ENCODE assay signal across 14 mouse cellular contexts in genomic region chr1:62830418-62830769, GRCm38 (mm10).
"Had no signal": no experiment of that assay in that cellular context is flagged by ENCODE, and none has a peak within 500 bp of the region (broad histone marks: within the 10 kb centered on the region; RNA-seq: fewer than 3 reads in every experiment).

No protein-coding gene starts in this region.

- H3K36me3 ChIP-seq: kidney, embryonic 15.5 days; limb, embryonic 12.5 days; liver, embryonic 13.5 days; midbrain, embryonic 10.5 days; neural tube, embryonic 15.5 days had no signal

- ATAC-seq: liver, postnatal 0 days had no signal

- H3K27me3 ChIP-seq: kidney, embryonic 15.5 days; limb, embryonic 12.5 days; liver, embryonic 13.5 days; neural tube, embryonic 15.5 days had no signal

- H3K9me3 ChIP-seq: kidney, embryonic 15.5 days; limb, embryonic 12.5 days; liver, embryonic 13.5 days; midbrain, embryonic 10.5 days; neural tube, embryonic 15.5 days had no signal

- DNase-seq: kidney, postnatal 14 days; layer of hippocampus, postnatal 36 days; liver; liver, embryonic 13.5 days; liver, postnatal 0 days; midbrain, embryonic 14.5 days; right cerebral cortex, postnatal 4 days; spleen, adult 18-20 months; thymus, adult 18-20 months had no signal

- H3K27ac ChIP-seq: kidney, embryonic 15.5 days; limb, embryonic 12.5 days; liver, embryonic 13.5 days; midbrain, embryonic 10.5 days; neural tube, embryonic 15.5 days had no signal

- H3K4me2 ChIP-seq: kidney, embryonic 15.5 days; limb, embryonic 12.5 days; liver, embryonic 13.5 days; neural tube, embryonic 15.5 days had no signal

- H3K9ac ChIP-seq: kidney, embryonic 15.5 days; limb, embryonic 12.5 days; liver, embryonic 13.5 days; liver, postnatal 0 days; neural tube, embryonic 15.5 days had no signal

- H3K4me3 ChIP-seq: kidney, embryonic 15.5 days; limb, embryonic 12.5 days; liver, embryonic 13.5 days; midbrain, embryonic 10.5 days; myocyte; neural tube, embryonic 15.5 days had no signal
